8 mouse cellular contexts compared by ENCODE assay signal in genomic region chr2:119015604-119016180, GRCm38 (mm10). TPM values are rescaled to one million over a fixed set of nuclear protein-coding genes. Genes with fewer than 3 reads are reported as not detected.
DNase-seq lines count a peak whose midpoint lies in the region; ATAC-seq and TF ChIP-seq lines count a peak whose summit lies in the region.

No protein-coding gene starts in this region.

- peak; percentile 19 to 49 for DNase-seq in spleen, adult 2 months (ENCODE audit: low read depth in 1 of 2, low spot score in 2 of 2)
- DNase-seq in spleen, postnatal 14 days (ENCODE audit: low spot score in 2 of 2), result no peak
- peak; percentile 75 to 76 for DNase-seq in cerebellum, postnatal 14 days
- peak; percentile 29 for DNase-seq in naive thymus-derived CD4-positive, alpha-beta T cell, adult 2 months (ENCODE audit: low read depth)
- DNase-seq in neural tube, embryonic 10.5 days (ENCODE audit: extremely low spot score, low spot score), result no peak
- DNase-seq in ovary, postnatal 14 days (ENCODE audit: low spot score), result no peak
- DNase-seq in thymus, adult 2 months, result no peak

- peak; percentile 59 for ATAC-seq in intestine, postnatal 0 days

- TF ChIP-seq CTCF in spleen, adult 2 months (IDR thresholded peaks at IDR 0.05; ENCODE audit: extremely low read depth, insufficient read depth, insufficient read length, insufficient replicate concordance), result no peak
- TF ChIP-seq CTCF in intestine, postnatal 0 days (IDR thresholded peaks at IDR 0.05; ENCODE audit: low read depth), result no peak
- no peak for TF ChIP-seq CTCF in thymus, adult 2 months (IDR thresholded peaks at IDR 0.05; ENCODE audit: borderline replicate concordance, control insufficient read depth, extremely low read depth, insufficient read depth, low read length, poor library complexity)

- H3K36me3 ChIP-seq in spleen, adult 2 months (ENCODE audit: control insufficient read depth, insufficient read depth, low read length), result peaks cover 7% of the 10 kb centered on the region
- H3K36me3 ChIP-seq in intestine, postnatal 0 days (ENCODE audit: control insufficient read depth, insufficient read depth), result peaks cover 16% of the 10 kb centered on the region
- peaks cover 18% of the 10 kb centered on the region; the same call in 1 of the 2 replicates for H3K36me3 ChIP-seq in thymus, adult 2 months (ENCODE audit: control insufficient read depth, insufficient read depth, low read length)

- no peak overlapping the region for H3K9ac ChIP-seq in intestine, postnatal 0 days (ENCODE audit: low read depth, low read length)

- TF ChIP-seq POLR2A in spleen, adult 2 months (IDR thresholded peaks at IDR 0.05; ENCODE audit: low read depth, low read length), result no peak
- TF ChIP-seq POLR2A in thymus, adult 2 months (IDR thresholded peaks at IDR 0.05; ENCODE audit: control insufficient read depth, extremely low read depth, insufficient read depth, low read length, poor library complexity), result no peak

- H3K27me3 ChIP-seq in spleen, adult 2 months (ENCODE audit: control insufficient read depth, insufficient read depth, low read length), result no peaks in the 10 kb centered on the region
- H3K27me3 ChIP-seq in intestine, postnatal 0 days (replicated peaks; ENCODE audit: control insufficient read depth, insufficient read depth, low read length), result no peaks in the 10 kb centered on the region
- no peaks in the 10 kb centered on the region for H3K27me3 ChIP-seq in thymus, adult 2 months (ENCODE audit: control insufficient read depth, insufficient read depth, low read length)

- H3K4me3 ChIP-seq in spleen, adult 2 months (ENCODE audit: extremely low read depth, insufficient read depth, insufficient read length), result no peak overlapping the region
- no peak overlapping the region for H3K4me3 ChIP-seq in intestine, postnatal 0 days (ENCODE audit: low read depth, low read length)
- H3K4me3 ChIP-seq in thymus, adult 2 months (ENCODE audit: control insufficient read depth, insufficient read depth, low read length), result no peak overlapping the region

- H3K4me1 ChIP-seq in spleen, adult 2 months (ENCODE audit: control insufficient read depth, insufficient read depth, insufficient read length), result peaks cover 7% of the 10 kb centered on the region; the same call in 1 of the 2 replicates
- no peaks in the 10 kb centered on the region for H3K4me1 ChIP-seq in intestine, postnatal 0 days (replicated peaks; ENCODE audit: control insufficient read depth, insufficient read depth, low read length)
- H3K4me1 ChIP-seq in thymus, adult 2 months (replicated peaks; ENCODE audit: control insufficient read depth, insufficient read depth, low read length), result peaks cover 9% of the 10 kb centered on the region

- H3K9me3 ChIP-seq in intestine, postnatal 0 days (ENCODE audit: control insufficient read depth), result no peaks in the 10 kb centered on the region

- H3K4me2 ChIP-seq in intestine, postnatal 0 days (replicated peaks; ENCODE audit: low read depth), result peak overlapping the region; percentile 47

- WGBS in spleen, adult 2 months, result 12% methylated on average over 12 of the region's 12 CpGs
- 44% methylated on average over 12 of the region's 12 CpGs for WGBS in intestine, postnatal 0 days
- 17% methylated on average over 12 of the region's 12 CpGs for WGBS in thymus, adult 2 months

- no peak overlapping the region for H3K27ac ChIP-seq in spleen, adult 2 months (ENCODE audit: insufficient read depth, low read length)
- H3K27ac ChIP-seq in intestine, postnatal 0 days (ENCODE audit: low read depth, low read length), result no peak overlapping the region
- no peak overlapping the region for H3K27ac ChIP-seq in thymus, adult 2 months (ENCODE audit: control insufficient read depth, insufficient read depth, low read length)

RNA-seq across cellular contexts. Expression of gene Ccdc32, which starts 13.5 kb away (rescaled TPM):
- polyA plus RNA-seq in spleen, adult 2 months (2012; rRNA removed), result 3.9 and 4.0 TPM in 2 replicates
- 55.9 and 59.5 TPM in 2 replicates for polyA plus RNA-seq in intestine, postnatal 0 days (2015; fragmentation: Nextera tagmentation; extraction: Ambion mirVana)
- polyA plus RNA-seq in thymus, adult 2 months (2012; rRNA removed), result 6.1 and 7.1 TPM in 2 replicates

RNA-seq across cellular contexts. Expression of gene Rpusd2, which starts 18.9 kb away (rescaled TPM):
- polyA plus RNA-seq in spleen, adult 2 months (2012; rRNA removed), result 3.2 and 4.3 TPM in 2 replicates
- 1.2 and 1.5 TPM in 2 replicates for polyA plus RNA-seq in intestine, postnatal 0 days (2015; fragmentation: Nextera tagmentation; extraction: Ambion mirVana)
- 7.8 and 10.4 TPM in 2 replicates for polyA plus RNA-seq in thymus, adult 2 months (2012; rRNA removed)

RNA-seq across cellular contexts. Expression of gene Knl1, which starts 31.2 kb away (rescaled TPM):
- polyA plus RNA-seq in spleen, adult 2 months (2012; rRNA removed), result 0.35 and 0.42 TPM in 2 replicates
- 12.0 and 15.2 TPM in 2 replicates for polyA plus RNA-seq in intestine, postnatal 0 days (2015; fragmentation: Nextera tagmentation; extraction: Ambion mirVana)
- 3.8 and 4.8 TPM in 2 replicates for polyA plus RNA-seq in thymus, adult 2 months (2012; rRNA removed)

Comparison
In these comparisons a context has a peak if more than half of its experiments do, and no peak if none do; other contexts are left out.
1. DNase-seq: peak in spleen, adult 2 months (2 of 2), cerebellum, postnatal 14 days (2 of 2) and naive thymus-derived CD4-positive, alpha-beta T cell, adult 2 months (single experiment); none in spleen, postnatal 14 days (0 of 2), neural tube, embryonic 10.5 days (single experiment), ovary, postnatal 14 days (single experiment) and thymus, adult 2 months (single experiment).